Mouse (Mus musculus) neutrophil, adult 5-6 weeks (primary cell): ENCODE measurements around the gene Gm28539. TPM values are rescaled to one million over a fixed set of nuclear protein-coding genes. Genes with fewer than 3 reads are reported as not detected.
A peak's percentile ranks its signal among the peaks of the same experiment; 100 is the strongest.
"Not testable (repeated sequence)": the region's sequence is repeated elsewhere in the genome, so short reads cannot be mapped to it uniquely, and the experiment has no call there.

Experiments used
- ATAC-seq: fragments of 151-379, 151-347 bp; 2 replicates; pipeline ENCODE4 v1.8.0; 2017; ENCODE audit warnings: mild to moderate bottlenecking, moderate TSS enrichment; ENCODE audit not compliant: insufficient number of reproducible peaks, poor library complexity, low FRiP score, severe bottlenecking; ENCODE audit errors: extremely low read depth
- total RNA-seq: library from RNA; stranded (forward); fragments of 200-1000 nt; gene quantifications from 2 replicates; pipeline ENCODE4 v1.2.3, GENCODE M21; 2017

Gene Gm28539
- total RNA-seq, 1 experiment from 2014 or later: 0.23 TPM

GRCm38 (mm10) chr16:18938321-18939082, 102.1 kb downstream of the Gm28539 start:
- no peak for ATAC-seq

- ATAC-seq: no peak
These were observed 107.5 kb downstream of the Gm28539 start for GRCm38 (mm10) chr16:18943906-18944305.

- no peak for ATAC-seq
These were observed 112.6 kb downstream of the Gm28539 start for GRCm38 (mm10) chr16:18948941-18949340.

- ATAC-seq: no peak
These were observed 114.0 kb downstream of the Gm28539 start for GRCm38 (mm10) chr16:18950351-18950750.

GRCm38 (mm10) chr16:18952813-18953212, 116.4 kb downstream of the Gm28539 start:
- ATAC-seq: no peak

- ATAC-seq: no peak
These were observed 118.7 kb downstream of the Gm28539 start for GRCm38 (mm10) chr16:18955070-18955469.

GRCm38 (mm10) chr16:18963486-18963885, 127.1 kb downstream of the Gm28539 start:
- no peak for ATAC-seq

GRCm38 (mm10) chr16:18969420-18970128, 133.2 kb downstream of the Gm28539 start:
- ATAC-seq: no peak

GRCm38 (mm10) chr16:18970837-18971236, 134.5 kb downstream of the Gm28539 start:
- no peak for ATAC-seq

GRCm38 (mm10) chr16:18975665-18976064, 139.3 kb downstream of the Gm28539 start:
- not testable (repeated sequence) for ATAC-seq

- no peak for ATAC-seq
These were observed 139.9 kb downstream of the Gm28539 start for GRCm38 (mm10) chr16:18976315-18976714.

- ATAC-seq: no peak
These were observed 150.0 kb downstream of the Gm28539 start for GRCm38 (mm10) chr16:18986381-18986780.

- ATAC-seq: no peak
These were observed 150.5 kb downstream of the Gm28539 start for GRCm38 (mm10) chr16:18986860-18987259.

GRCm38 (mm10) chr16:19002610-19003389, 166.4 kb downstream of the Gm28539 start:
- ATAC-seq: peak; percentile 76

GRCm38 (mm10) chr16:19003757-19004156, 167.4 kb downstream of the Gm28539 start:
- ATAC-seq: no peak

GRCm38 (mm10) chr16:19005298-19005697, 168.9 kb downstream of the Gm28539 start:
- ATAC-seq: no peak
